Mouse (Mus musculus): ENCODE measurements around the gene Gata2.
A peak's percentile ranks its signal among the peaks of the same experiment; 100 is the strongest.

The Gata2 gene

DNA sequence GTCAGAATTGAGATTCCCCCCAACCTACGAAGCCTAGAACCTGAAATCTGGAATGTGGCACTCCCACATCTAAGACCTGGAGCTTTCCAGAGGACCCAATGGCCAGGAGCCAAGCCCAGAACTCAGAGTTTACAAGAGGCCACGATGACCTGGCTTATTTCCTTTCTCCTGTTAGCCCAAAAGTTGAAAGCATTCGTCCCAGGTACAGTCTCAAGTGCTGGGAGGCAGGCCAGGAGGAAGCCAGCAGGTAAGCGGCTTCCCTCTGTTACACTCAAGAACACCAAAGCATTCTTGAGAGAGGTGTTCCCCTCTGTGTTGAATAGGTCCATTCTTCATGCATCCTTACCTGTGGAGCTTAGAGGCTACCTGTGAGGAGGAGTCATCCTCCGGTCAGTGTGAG lies 15.8 kb downstream of the Gata2 start:
- DNase-seq, result no peak

DNA sequence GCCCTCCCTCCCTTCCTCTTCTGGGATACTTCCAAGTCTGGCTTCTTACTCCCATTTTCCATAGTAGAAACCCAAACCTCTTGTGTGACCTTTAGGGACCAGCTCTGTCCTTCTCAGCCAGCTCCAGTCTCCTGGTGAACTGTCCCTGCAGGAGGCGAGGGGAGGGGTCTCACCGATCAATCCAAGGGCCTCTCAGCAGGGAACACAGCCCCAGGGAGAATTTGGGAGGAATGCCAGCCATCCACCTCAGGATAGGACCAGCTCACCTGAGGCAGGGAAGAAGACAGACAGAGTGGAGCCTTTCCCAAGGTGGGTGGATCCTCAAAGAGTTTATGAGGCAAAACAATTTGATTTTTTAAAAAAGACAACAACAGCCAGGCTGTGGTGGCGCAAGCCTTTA lies 16.5 kb downstream of the Gata2 start:
- DNase-seq, result no peak

DNA sequence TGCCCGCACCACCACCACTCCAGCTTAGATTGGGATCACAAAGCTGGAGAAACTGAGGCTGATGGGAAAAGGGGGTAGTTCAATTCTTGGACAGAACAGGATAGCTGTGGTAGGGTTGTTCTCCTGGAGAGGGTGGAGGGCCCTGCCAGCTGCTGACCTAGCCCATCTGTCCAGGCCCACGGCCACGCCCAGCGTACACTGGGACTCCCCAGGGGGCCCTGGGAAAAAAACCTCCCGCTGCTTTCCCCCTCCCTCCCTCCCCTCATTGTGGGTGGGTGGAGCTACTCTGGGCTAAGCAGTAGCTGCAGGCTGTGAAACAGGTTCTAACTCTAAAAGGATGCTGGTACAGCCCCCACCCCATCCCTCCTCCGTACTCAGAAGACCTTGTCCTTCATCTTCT lies 22.1 kb downstream of the Gata2 start:
- no peak for DNase-seq

DNA sequence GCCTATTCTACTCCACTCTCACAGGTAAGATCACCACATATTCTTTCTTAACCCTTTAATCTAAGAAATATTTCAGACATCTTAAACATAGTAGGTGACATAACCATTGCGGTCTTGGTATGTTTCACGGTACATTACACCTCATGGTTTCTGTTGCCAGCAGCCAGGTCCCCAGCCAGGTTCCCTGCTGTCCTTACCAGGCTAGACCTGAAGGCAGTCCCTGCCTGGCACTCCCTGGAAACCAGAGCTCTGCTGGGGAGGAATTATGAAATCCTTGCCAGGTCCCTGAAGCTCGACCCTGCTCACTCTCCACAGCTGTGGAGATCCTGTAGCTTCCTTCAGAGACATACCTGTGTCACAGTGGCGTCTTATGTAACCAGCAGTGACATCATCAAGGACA lies 22.5 kb downstream of the Gata2 start:
- DNase-seq, result no peak

DNA sequence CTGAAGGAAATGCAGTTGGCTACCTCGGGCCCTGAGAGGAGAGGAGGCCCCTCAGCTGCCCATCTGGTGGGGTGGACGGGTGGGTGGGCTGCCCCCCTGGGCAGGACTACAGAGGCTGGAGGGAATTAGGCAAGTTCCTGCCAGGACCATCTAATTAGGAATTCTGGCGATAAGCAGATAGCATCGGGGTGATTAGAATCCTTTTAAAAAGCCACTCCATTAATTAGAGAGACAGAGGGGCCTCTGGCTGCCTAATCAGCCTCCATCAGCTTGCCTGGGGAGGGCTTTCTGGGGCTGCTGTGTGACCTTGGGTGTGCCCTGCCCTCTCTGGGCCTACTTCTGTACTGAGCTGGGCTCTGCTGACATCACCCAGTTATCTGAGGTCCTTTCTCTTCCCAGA lies 25.4 kb downstream of the Gata2 start:
- no peak for DNase-seq

DNA sequence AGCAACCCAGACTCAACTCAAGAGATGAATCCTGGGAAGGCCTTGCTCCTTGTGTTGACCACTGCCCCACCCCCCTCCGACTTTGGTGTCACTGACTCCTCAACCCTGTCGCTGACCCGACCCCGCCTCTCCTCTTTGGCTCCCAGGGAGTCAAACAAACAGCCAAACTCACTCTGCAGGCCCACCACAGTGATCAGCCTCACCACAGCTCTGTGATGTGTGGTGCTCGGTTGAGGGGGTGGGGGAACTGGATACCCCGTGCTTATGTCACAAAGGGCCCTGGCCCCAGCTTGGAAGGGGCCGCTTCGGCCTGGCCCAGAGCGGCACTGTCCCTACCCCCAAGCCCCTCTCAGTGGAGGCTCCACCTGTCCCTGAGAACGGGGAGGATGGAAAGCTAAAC lies 28.3 kb downstream of the Gata2 start, which contains the start of gene Dnajb8:
TSS of gene Dnajb8 (plus strand) at position 301 of the 400 bp plus-strand sequence.
- DNase-seq, result no peak

DNA sequence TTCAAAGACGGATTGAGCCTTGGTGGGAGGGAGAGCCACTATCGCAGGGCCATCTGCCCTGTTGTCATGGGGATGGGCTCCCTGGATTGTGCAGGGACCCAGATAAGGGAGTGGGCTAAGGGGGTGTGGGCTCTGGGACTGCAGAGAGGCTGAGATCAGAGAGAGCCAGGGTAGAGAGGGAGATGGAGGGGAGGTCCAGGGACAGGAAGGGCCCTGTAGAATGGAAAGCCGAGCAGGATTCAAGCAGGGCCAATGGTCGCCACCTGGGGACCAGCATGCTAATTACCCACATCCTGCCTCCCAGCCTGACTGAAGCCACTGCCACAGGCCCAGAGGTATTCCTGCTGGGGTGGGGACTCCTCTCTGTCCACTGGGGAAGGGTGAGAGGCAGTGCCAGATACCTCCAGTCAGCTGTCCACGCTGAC lies 32.9 kb downstream of the Gata2 start:
- no peak for DNase-seq

DNA sequence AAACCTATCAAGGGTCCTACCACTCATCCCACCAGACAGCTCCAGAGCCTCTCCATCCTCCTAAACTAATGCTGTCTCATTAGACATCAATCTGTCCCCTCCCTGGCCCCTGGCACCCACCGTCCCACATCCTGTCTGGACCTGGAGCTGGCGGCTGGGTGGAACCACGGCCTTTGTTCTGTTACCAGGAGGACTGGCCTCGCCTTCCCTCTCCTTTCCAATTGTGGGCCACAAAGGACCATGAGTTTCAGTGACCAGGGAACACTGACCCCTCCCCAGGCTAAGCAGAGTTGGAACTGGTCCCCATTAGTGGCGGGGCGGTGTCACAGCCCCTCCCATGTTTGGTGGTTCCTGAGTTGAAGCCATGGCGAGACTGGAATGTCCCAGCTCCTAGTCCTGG lies 33.8 kb downstream of the Gata2 start:
- DNase-seq, result no peak

DNA sequence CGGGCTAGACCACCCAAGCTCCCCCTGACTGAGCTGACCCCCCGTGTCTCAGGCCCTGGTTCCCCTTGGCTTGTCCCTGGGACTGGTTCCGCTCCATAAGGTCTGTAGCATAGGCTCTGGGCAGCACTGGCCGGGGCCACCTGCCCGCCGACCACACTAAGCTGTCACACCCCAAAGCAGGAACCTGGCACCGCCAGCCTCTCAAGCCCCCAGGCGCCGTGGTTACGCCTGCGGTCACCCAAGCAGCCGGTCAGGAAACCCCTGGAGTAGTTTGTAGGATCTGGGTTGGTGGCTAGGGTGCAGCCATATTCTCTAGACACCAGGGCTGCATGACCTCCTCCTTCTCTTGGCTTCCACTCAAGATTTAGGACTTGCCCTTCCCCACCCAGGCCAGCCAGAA lies 35.5 kb downstream of the Gata2 start:
- no peak for DNase-seq

DNA sequence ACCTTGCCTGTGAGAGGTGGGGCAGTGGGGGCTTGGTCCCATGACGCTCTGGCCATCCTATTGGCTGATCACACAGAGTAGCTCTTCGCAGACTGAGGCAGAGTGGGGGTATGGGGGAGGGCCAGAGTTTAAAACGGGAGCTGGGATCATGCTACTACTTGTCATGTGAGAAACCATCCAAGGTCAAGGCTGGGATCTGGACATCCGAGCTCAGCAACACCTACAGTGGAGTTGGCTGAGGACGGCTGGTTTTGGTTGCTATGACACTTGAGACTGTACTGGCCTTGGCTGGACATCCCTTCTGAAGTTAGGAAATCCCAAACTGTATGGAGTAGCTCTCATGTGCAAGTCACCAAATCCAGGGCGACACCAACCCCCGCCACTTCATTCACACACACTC lies 38.1 kb downstream of the Gata2 start:
- no peak for DNase-seq

DNA sequence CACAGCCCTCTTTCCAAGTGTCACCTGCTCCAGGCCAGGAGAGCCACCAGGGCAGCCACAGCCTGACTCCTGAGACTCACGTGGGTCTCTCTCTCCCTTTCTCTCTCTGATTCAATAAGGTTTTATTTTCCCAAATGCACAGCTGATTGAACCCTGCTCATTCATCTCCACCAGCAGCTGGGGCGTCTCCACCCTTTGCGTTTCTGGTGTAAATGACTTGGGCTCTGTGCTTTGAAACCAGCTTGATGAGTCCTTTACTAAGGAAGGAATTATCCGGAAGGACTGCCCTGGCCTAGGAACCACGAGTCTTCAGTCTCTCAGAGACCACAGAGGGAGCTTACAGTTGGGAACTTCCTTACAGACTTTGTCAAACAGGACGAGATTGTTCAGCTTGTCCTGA lies 38.5 kb downstream of the Gata2 start:
- no peak for DNase-seq

DNA sequence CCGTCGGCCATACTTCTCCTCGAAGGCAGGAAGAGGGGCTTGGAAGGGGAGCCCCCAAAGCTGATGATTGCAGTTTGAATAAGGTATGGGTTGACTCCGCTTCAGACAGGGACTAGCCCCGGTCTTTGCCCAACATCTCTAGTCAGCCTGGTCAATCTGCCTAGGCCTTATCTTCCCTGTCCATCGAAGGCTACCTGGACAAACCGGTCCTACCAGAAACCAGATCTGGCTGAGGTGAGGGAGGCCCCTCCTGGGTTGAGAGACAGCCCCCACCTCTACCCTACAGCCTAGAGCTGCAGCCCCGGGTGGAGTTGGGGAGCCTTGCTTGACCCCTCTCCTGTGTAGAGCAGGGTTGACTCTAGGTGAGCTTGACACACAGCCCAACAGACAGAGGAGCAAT lies 40.3 kb downstream of the Gata2 start:
- DNase-seq, result no peak

DNA sequence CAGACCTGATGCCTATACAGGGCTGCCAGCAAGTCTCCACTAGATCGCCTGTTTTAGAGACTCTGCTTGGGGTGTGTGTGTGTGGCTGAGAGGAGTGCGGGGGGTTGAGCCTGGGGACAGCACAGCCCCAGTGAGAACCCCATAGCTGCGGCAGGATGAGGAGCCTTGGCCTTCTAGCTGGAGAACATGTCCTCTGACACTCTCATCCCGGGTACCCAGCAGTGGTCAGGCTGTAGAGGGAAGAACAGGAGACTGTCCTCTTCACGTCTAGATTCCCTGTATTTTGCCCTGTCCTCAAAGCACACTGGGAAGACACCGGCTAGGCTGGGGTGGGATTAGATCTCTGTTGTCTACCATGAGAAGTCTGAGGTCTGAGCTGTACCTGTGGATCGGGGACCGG lies 41.8 kb downstream of the Gata2 start:
- DNase-seq, result no peak

DNA sequence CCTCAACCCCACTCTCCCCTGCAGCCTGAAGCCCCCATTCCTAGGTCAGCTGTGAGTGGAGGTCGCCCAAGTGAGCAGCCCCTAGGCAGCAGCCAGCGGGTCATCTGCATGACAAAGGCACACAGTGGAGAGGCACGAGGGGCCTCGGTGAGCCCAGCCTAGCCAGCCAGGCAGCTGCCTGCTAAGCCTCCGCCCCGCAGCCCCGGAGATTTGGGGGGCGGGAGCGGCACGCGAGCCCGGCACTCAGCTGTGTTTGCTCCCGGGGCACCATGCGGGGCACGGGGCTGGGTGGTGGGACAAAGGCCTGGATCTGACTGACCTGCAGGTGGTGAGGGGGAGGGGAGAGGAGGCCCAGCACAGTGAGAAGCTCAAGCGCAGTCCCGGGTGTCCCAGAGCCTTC lies 42.3 kb downstream of the Gata2 start:
- no peak for DNase-seq

DNA sequence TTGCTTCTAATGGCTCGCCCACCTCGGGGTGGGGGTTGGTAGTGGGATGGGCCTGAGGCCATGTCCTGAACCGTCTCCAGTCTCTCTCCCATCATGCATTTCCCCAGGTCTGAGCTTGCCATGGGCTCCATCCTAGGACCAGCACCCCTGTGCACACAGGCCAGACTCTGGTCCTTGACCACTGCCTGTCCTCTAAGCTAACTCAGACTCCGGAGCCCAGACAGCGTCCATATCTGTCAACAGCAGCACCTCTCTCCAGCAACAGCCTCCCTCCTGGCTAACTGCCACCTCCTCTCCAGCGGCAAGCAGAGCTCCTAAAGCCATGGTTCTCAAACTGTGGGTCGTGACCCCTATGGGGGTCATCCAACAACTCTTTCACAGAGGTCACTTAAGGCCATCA lies 42.8 kb downstream of the Gata2 start:
- DNase-seq, result no peak

DNA sequence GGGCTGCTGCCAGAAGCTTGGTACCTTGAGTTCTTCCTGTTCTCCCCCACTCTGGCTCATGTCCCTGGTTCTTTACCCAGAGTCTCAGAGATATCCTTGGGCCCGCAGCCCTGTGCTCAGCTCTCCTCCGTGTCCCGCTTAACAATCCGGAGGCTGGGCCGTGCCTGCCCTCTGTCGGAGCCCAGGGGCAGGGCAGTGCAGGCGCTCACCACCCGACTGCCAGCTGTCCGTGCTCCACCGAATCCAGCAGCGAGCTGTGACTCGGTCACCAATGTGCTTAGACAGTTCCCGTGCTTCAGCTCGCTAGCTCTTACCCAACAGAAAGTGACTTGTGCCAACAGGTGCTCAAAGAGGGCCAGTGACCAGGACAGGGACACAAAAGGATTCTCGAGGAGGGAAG lies 48.9 kb downstream of the Gata2 start:
- peak; percentile 25 for DNase-seq

DNA sequence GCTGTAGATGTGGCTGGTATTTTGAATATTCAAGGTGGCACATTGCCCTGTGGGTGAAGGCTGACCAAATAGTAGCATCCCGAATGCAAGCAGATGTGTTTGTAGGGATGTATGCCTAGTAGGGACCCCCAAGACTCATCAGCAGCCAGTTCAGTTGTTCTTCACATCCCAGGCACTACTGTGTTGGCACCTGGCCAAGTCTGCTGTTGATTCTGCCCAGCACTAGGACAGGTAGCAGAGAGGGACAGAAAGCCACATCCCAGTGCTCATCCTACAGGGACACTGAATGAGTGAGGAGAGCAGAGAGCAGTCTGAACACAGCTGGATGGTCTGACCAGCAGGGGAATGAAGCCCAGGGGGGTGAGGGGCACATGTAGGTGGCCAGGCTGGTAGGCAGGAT lies 55.5 kb downstream of the Gata2 start:
- no peak for DNase-seq

DNA sequence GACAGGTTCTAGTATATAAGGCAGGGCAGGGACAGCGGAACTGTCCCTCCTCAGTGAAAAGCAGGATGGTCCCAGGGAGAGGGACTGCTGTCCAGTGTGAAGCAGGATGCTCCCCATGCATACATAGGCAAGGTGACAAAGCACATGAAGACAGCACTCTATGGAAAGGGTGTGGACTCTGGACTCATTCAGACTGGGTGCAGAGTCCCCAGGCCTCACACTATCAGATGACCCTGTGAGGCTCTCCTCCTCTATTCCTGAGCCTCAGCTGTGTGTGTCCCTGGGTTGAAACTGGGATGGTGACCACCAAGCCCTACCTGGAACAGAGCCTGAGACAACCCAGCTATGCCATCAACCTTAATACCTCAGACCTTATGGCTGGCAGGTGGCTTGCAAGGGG lies 57.7 kb downstream of the Gata2 start:
- DNase-seq, result no peak

DNA sequence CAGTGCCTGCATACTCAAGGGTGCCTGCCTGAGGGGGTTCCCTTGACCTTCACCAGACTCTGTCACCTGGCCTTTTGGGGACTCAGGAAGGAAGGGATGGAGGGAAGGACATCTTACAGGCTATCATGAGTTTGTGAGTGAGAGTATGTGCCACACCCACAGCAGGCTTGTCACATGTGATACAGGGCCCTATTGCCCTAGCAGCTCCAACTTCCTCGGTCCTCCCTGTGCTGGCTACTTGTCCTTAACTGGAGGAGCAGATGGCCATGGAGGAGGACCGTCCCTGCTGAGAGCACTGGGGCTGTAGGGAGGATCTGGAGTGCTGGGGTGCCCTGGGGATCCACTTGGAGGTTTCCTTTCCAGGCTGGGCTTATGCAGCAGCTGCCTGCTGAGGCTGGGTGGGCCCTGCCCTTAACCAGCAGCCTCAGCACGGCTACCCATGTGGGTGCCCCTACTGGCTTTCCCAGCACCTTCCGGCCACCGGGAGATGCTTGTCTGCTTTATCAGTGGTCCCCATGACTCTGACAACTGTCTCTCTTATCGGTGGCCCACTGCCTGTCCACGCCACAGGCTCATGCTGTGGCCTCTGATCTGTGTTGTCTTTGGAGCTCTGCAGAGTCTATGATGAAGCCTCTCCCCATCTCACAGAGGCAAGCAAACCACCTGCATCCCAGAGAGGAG lies 58.2 kb downstream of the Gata2 start:
- no peak for DNase-seq

DNA sequence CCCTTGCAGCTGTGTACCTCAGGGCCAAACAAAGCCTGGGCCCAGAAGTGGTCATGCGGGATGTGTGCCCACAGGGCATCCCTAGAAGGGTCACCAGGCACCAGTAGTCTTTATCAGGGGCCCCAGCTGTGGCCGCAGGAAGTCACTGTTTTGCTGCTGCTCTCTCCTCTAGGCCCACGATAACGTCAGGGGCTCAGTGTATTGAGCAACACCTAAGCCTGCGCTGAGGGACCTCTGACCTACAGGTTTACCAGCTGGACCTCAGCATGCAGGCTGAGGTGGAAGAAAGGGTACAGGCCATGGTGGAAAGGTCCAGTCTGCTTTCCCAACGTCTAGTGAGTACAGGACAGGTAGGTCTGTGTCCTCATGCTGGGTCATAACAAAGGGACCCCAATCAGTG lies 60.4 kb downstream of the Gata2 start:
- DNase-seq, result no peak

DNA sequence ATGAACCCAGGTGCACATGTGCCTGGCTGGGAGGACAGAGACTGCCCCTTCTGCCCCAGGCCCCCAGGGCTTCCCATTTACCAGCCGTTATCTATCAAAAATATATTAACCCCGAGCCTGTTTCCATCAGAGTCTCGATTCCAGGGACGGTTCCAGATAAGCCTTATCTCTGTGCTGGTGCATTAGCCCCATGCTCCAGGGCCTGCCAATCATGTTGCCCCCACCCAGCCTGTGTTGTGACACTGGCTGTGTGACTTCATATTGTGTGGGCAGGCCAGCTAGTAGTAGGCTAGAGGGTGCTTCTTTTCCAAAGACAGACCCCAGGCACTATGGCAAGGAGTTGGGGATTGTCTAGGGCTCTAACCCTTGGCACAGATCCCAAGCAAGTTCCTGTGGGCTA lies 61.7 kb downstream of the Gata2 start:
- DNase-seq, result no peak

Measured in right cerebral cortex, adult 18-20 months (tissue).